Mouse (Mus musculus) embryonic facial prominence, embryonic 13.5 days (tissue): ENCODE measurements around the gene Gp1bb. TPM values are rescaled to one million over a fixed set of nuclear protein-coding genes. Genes with fewer than 3 reads are reported as not detected.

Experiments
- polyA plus RNA-seq: library from polyadenylated mRNA; unstranded; fragments of >200 nt; fragmentation: Nextera tagmentation; extraction: Ambion mirVana; gene quantifications from 2 replicates; pipeline ENCODE4 v1.2.1, GENCODE M21; 2015

Gp1bb gene
- polyA plus RNA-seq, 1 experiment from 2014 or later = 3.2 TPM

Other genes starting within 250 kb of the Gp1bb start
- gene Txnrd2, start 196.0 kb downstream of the Gp1bb start, polyA plus RNA-seq = 14.9 and 17.7 TPM in 2 replicates
- 73.9 and 78.8 TPM in 2 replicates for gene Comt, start 195.6 kb downstream of the Gp1bb start, polyA plus RNA-seq
- 19.7 and 20.3 TPM in 2 replicates for gene Gnb1l, start 123.7 kb downstream of the Gp1bb start, polyA plus RNA-seq
- 5.4 and 5.5 TPM in 2 replicates for gene Rtl10, start 123.5 kb downstream of the Gp1bb start, polyA plus RNA-seq
- gene Tbx1, start 31.7 kb downstream of the Gp1bb start, polyA plus RNA-seq = 7.9 and 8.3 TPM in 2 replicates
- gene Gm49601, start 4.0 kb upstream of the Gp1bb start, polyA plus RNA-seq = 4.5 and 7.4 TPM in 2 replicates
- gene Sept5, start 7.6 kb upstream of the Gp1bb start, polyA plus RNA-seq = 39.7 and 45.9 TPM in 2 replicates
- 27.8 and 29.6 TPM in 2 replicates for gene Cldn5, start 154.4 kb upstream of the Gp1bb start, polyA plus RNA-seq
- gene Ufd1, start 189.4 kb upstream of the Gp1bb start, polyA plus RNA-seq = 116 and 119 TPM in 2 replicates
- gene Cdc45, start 189.6 kb upstream of the Gp1bb start, polyA plus RNA-seq = 47.5 and 47.8 TPM in 2 replicates
- gene 2510002D24Rik, start 214.2 kb upstream of the Gp1bb start, polyA plus RNA-seq = 44.1 and 49.3 TPM in 2 replicates
- not detected in 2 replicates for gene Gm28539, start 214.2 kb upstream of the Gp1bb start, polyA plus RNA-seq